Mouse (Mus musculus): ENCODE data around the gene Snd1. TPM values are rescaled to one million over a fixed set of nuclear protein-coding genes. Genes with fewer than 3 reads are reported as not detected.

The Snd1 gene
- total RNA-seq, 2 experiments from 2014 or later: 80.5 to 88.1 TPM

- intact Hi-C loops (cut with DNase I): loop anchor here (2.0 to 5.0 kb wide), 4 partner anchors 63 to 134 kb away; no protein-coding TSS in a partner anchor
- peak in 1 of 2 experiments; percentile 47 for DNase-seq (ENCODE audit: low spot score in 2 of 2)
Measured at GRCm38 (mm10) chr6:28618299-28618698, 143.4 kb downstream of the Snd1 start.

- intact Hi-C loops (cut with DNase I): loop anchor here (2.0 to 5.0 kb wide), 4 partner anchors 64 to 134 kb away; no protein-coding TSS in a partner anchor
Measured at GRCm38 (mm10) chr6:28618751-28619153, 143.8 kb downstream of the Snd1 start.

GRCm38 (mm10) chr6:28621431-28621830 lies 146.5 kb downstream of the Snd1 start:
- intact Hi-C loops (cut with DNase I): no loop called here
- no peak for DNase-seq (ENCODE audit: low spot score in 2 of 2)

More at GRCm38 (mm10) chr6:28618751-28619153, 143.8 kb downstream of the Snd1 start:
- peak; percentile 54 for DNase-seq (ENCODE audit: low spot score in 2 of 2)

- DNase-seq (ENCODE audit: low spot score in 2 of 2): no peak
- intact Hi-C loops (cut with DNase I): no loop called here
Measured at GRCm38 (mm10) chr6:28621961-28622360, 147.0 kb downstream of the Snd1 start.

- intact Hi-C loops (cut with DNase I): no loop called here
- DNase-seq (ENCODE audit: low spot score in 2 of 2): no peak
Measured at GRCm38 (mm10) chr6:28622522-28622921, 147.6 kb downstream of the Snd1 start.

GRCm38 (mm10) chr6:28622963-28623362 lies 148.0 kb downstream of the Snd1 start:
- intact Hi-C loops (cut with DNase I): no loop called here
- no peak for DNase-seq (ENCODE audit: low spot score in 2 of 2)

GRCm38 (mm10) chr6:28628408-28628807 lies 153.5 kb downstream of the Snd1 start:
- intact Hi-C loops (cut with DNase I): no loop called here
- no peak for DNase-seq (ENCODE audit: low spot score in 2 of 2)

GRCm38 (mm10) chr6:28629866-28630265 lies 154.9 kb downstream of the Snd1 start:
- intact Hi-C loops (cut with DNase I): no loop called here
- no peak for DNase-seq (ENCODE audit: low spot score in 2 of 2)

GRCm38 (mm10) chr6:28630926-28631325 lies 156.0 kb downstream of the Snd1 start:
- no peak for DNase-seq (ENCODE audit: low spot score in 2 of 2)
- intact Hi-C loops (cut with DNase I): no loop called here

GRCm38 (mm10) chr6:28633120-28633519 lies 158.2 kb downstream of the Snd1 start:
- intact Hi-C loops (cut with DNase I): no loop called here
- DNase-seq (ENCODE audit: low spot score in 2 of 2): no peak

- intact Hi-C loops (cut with DNase I): no loop called here
- DNase-seq (ENCODE audit: low spot score in 2 of 2): no peak
Measured at GRCm38 (mm10) chr6:28633656-28634055, 158.7 kb downstream of the Snd1 start.

- intact Hi-C loops (cut with DNase I): no loop called here
- no peak for DNase-seq (ENCODE audit: low spot score in 2 of 2)
Measured at GRCm38 (mm10) chr6:28635092-28635491, 160.2 kb downstream of the Snd1 start.

- intact Hi-C loops (cut with DNase I): no loop called here
- DNase-seq (ENCODE audit: low spot score in 2 of 2): no peak
Measured at GRCm38 (mm10) chr6:28635531-28636348, 160.8 kb downstream of the Snd1 start.

GRCm38 (mm10) chr6:28640088-28640487 lies 165.1 kb downstream of the Snd1 start:
- DNase-seq (ENCODE audit: low spot score in 2 of 2): peak in 1 of 2 experiments; percentile 64

GRCm38 (mm10) chr6:28642909-28643308 lies 168.0 kb downstream of the Snd1 start:
- DNase-seq (ENCODE audit: low spot score in 2 of 2): no peak

More at GRCm38 (mm10) chr6:28640088-28640487, 165.1 kb downstream of the Snd1 start:
- intact Hi-C loops (cut with DNase I): no loop called here

GRCm38 (mm10) chr6:28645231-28645630 lies 170.3 kb downstream of the Snd1 start:
- intact Hi-C loops (cut with DNase I): no loop called here
- no peak for DNase-seq (ENCODE audit: low spot score in 2 of 2)

More at GRCm38 (mm10) chr6:28642909-28643308, 168.0 kb downstream of the Snd1 start:
- intact Hi-C loops (cut with DNase I): no loop called here

GRCm38 (mm10) chr6:28656511-28656910 lies 181.6 kb downstream of the Snd1 start:
- intact Hi-C loops (cut with DNase I): no loop called here

GRCm38 (mm10) chr6:28663004-28663403 lies 188.1 kb downstream of the Snd1 start:
- no peak for DNase-seq (ENCODE audit: low spot score in 2 of 2)
- intact Hi-C loops (cut with DNase I): no loop called here

More at GRCm38 (mm10) chr6:28656511-28656910, 181.6 kb downstream of the Snd1 start:
- no peak for DNase-seq (ENCODE audit: low spot score in 2 of 2)

GRCm38 (mm10) chr6:28663670-28664069 lies 188.7 kb downstream of the Snd1 start:
- intact Hi-C loops (cut with DNase I): no loop called here
- peak in 1 of 2 experiments; percentile 56 for DNase-seq (ENCODE audit: low spot score in 2 of 2)

GRCm38 (mm10) chr6:28664716-28665115 lies 189.8 kb downstream of the Snd1 start:
- no peak for DNase-seq (ENCODE audit: low spot score in 2 of 2)
- intact Hi-C loops (cut with DNase I): no loop called here

- no peak for DNase-seq (ENCODE audit: low spot score in 2 of 2)
- intact Hi-C loops (cut with DNase I): no loop called here
Measured at GRCm38 (mm10) chr6:28667586-28667985, 192.6 kb downstream of the Snd1 start.

Data from left cerebral cortex, postnatal 25 days (tissue).